Mouse (Mus musculus) v-Abl transformed pro-B cells (cell line): ENCODE data around the gene Kif13a.

ENCODE experiments used
- in situ Hi-C, 2 experiments: fragments of 400-800 bp; cut with MboI; formaldehyde crosslinking; loops; one replicate each; pipeline ENCODE4 v1.15.1; 2025; ENCODE audit not compliant: unreplicated experiment in 2 of 2

Kif13a gene

GRCm38 (mm10) chr13:46929719-46930658 lies at the start of gene Kif13a:
TSS of gene Kif13a (minus strand) at chr13:46929867.
- in situ Hi-C loops, result no loop called here

GRCm38 (mm10) chr13:46976532-46976931 lies 46.9 kb upstream of the Kif13a start:
- in situ Hi-C loops, result no loop called here

GRCm38 (mm10) chr13:46975930-46976329 lies 46.3 kb upstream of the Kif13a start:
- in situ Hi-C loops, result no loop called here

- in situ Hi-C loops, result no loop called here
These were observed 45.4 kb upstream of the Kif13a start for GRCm38 (mm10) chr13:46975031-46975551.

GRCm38 (mm10) chr13:46970286-46970945 lies 40.7 kb upstream of the Kif13a start:
- in situ Hi-C loops, result no loop called here

GRCm38 (mm10) chr13:46968626-46969025 lies 39.0 kb upstream of the Kif13a start:
- in situ Hi-C loops, result no loop called here

- in situ Hi-C loops, result no loop called here
These were observed 37.6 kb upstream of the Kif13a start for GRCm38 (mm10) chr13:46967308-46967707.

GRCm38 (mm10) chr13:46960878-46961474 lies 31.3 kb upstream of the Kif13a start:
- in situ Hi-C loops, result no loop called here

- in situ Hi-C loops, result no loop called here
These were observed 29.5 kb upstream of the Kif13a start for GRCm38 (mm10) chr13:46959139-46959538.

GRCm38 (mm10) chr13:46951212-46951611 lies 21.5 kb upstream of the Kif13a start:
- in situ Hi-C loops, result no loop called here

GRCm38 (mm10) chr13:46949741-46950140 lies 20.1 kb upstream of the Kif13a start:
- in situ Hi-C loops, result no loop called here

GRCm38 (mm10) chr13:46948027-46948426 lies 18.4 kb upstream of the Kif13a start:
- in situ Hi-C loops, result no loop called here

- in situ Hi-C loops, result no loop called here
These were observed 16.4 kb upstream of the Kif13a start for GRCm38 (mm10) chr13:46946041-46946440.

- in situ Hi-C loops, result no loop called here
These were observed 15.6 kb upstream of the Kif13a start for GRCm38 (mm10) chr13:46945256-46945655.

GRCm38 (mm10) chr13:46943294-46943693 lies 13.6 kb upstream of the Kif13a start:
- in situ Hi-C loops, result no loop called here

- in situ Hi-C loops, result no loop called here
These were observed 4.4 kb upstream of the Kif13a start for GRCm38 (mm10) chr13:46934116-46934515.

GRCm38 (mm10) chr13:46932846-46933245 lies 3.2 kb upstream of the Kif13a start:
- in situ Hi-C loops, result no loop called here

- in situ Hi-C loops, result no loop called here
These were observed 2.4 kb upstream of the Kif13a start for GRCm38 (mm10) chr13:46932049-46932448.

- in situ Hi-C loops, result no loop called here
These were observed 986 bp upstream of the Kif13a start for GRCm38 (mm10) chr13:46930659-46931046.

GRCm38 (mm10) chr13:46928961-46929691 lies 541 bp downstream of the Kif13a start:
- in situ Hi-C loops, result no loop called here
